Mouse (Mus musculus) liver, postnatal 0 days (tissue): Measurements from ENCODE around the gene Clcf1.

Source experiments
- CTCF ChIP-seq: sonication (generic); IDR thresholded peaks from 2 replicates; pipeline ENCODE4 v1.5.1; 2016; ENCODE audit warnings: antibody characterized with exemption, low read depth
- EP300 ChIP-seq: IDR thresholded peaks from 2 replicates; pipeline ENCODE4 v1.6.1; 2016; ENCODE audit warnings: antibody characterized with exemption, low read depth, mild to moderate bottlenecking

GRCm38 (mm10) chr19:4218784-4219183 lies 4.7 kb downstream of the Clcf1 start:
- TF ChIP-seq CTCF (no peak), EP300 (no peak)
